Mouse (Mus musculus) neural tube, embryonic 12.5 days (tissue): ENCODE measurements around the gene Rpl6. TPM values are rescaled to one million over a fixed set of nuclear protein-coding genes. Genes with fewer than 3 reads are reported as not detected.
"Not testable (repeated sequence)": the region's sequence is repeated elsewhere in the genome, so short reads cannot be mapped to it uniquely, and the experiment has no call there.

ENCODE experiments used
- ATAC-seq: fragments of 200-750 bp; cut with Nextera tagmentation; 2 replicates; pipeline ENCODE4 v1.8.0; 2017; ENCODE audit warnings: low read depth, mild to moderate bottlenecking, moderate TSS enrichment, moderate library complexity; ENCODE audit not compliant: low FRiP score
- H3K27ac ChIP-seq: fragments of 300-500 bp; sonication (generic); 2 replicates; pipeline ENCODE4 v1.5.1; 2016
- H3K27me3 ChIP-seq: fragments of 300-500 bp; sonication (generic); replicated peaks from 2 replicates; pipeline ENCODE4 v1.6.1; 2016; ENCODE audit warnings: mild to moderate bottlenecking
- H3K36me3 ChIP-seq: fragments of 300-500 bp; sonication (generic); 2 replicates; pipeline ENCODE4 v1.6.1; 2016; ENCODE audit warnings: mild to moderate bottlenecking
- H3K4me1 ChIP-seq: fragments of 300-500 bp; sonication (generic); 2 replicates; pipeline ENCODE4 v1.6.1; 2016
- H3K4me2 ChIP-seq: fragments of 300-500 bp; sonication (generic); replicated peaks from 2 replicates; pipeline ENCODE4 v1.6.1; 2016; ENCODE audit warnings: mild to moderate bottlenecking
- H3K4me3 ChIP-seq: fragments of 300-500 bp; sonication (generic); 2 replicates; pipeline ENCODE4 v1.5.1; 2016
- H3K9ac ChIP-seq: fragments of 300-500 bp; sonication (generic); 2 replicates; pipeline ENCODE4 v1.6.1; 2016; ENCODE audit warnings: mild to moderate bottlenecking
- H3K9me3 ChIP-seq: fragments of 300-500 bp; sonication (generic); 2 replicates; pipeline ENCODE4 v1.6.1; 2016; ENCODE audit warnings: mild to moderate bottlenecking
- WGBS: fragments of 180-500 bp; shearing (Covaris S2); methylation state at CpG from one replicate; pipeline ENCODE4 v1.1.7; 2016; 5-methylcytosine and 5-hydroxymethylcytosine counted together
- polyA plus RNA-seq: library from polyadenylated mRNA; unstranded; fragments of >200 nt; fragmentation: Nextera tagmentation; extraction: Ambion mirVana; gene quantifications from 2 replicates; pipeline ENCODE4 v1.2.1, GENCODE M21; 2016

Gene Rpl6
- polyA plus RNA-seq, 1 experiment from 2014 or later = 465 TPM

DNA sequence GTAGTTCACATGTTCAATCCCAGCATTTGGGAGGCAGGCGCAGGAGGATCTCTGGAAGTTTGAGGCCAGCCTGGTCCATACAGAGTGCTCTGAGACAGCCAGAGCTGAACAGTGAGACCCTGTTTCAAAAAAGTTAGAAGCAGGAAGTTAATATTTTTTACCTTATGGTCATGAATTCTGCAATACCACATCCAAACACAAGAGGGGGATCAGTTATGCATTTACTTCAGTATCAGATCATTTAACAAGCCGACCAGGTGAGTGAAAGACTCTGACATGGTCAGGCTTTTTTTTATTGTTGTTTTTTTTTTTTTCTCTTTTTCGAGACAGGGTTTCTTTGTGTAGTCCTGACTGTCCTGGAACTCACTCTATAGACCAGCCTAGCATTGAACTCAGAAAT lies 2.5 kb upstream of the Rpl6 start:
- Histone ChIP-seq H3K36me3 (peaks cover 12% of the 10 kb centered on the region), H3K9ac (no peak overlapping the region), H3K9me3 (no peaks in the 10 kb centered on the region), H3K27ac (no peak overlapping the region), H3K4me3 (no peak overlapping the region), H3K4me2 (no peak overlapping the region), H3K4me1 (peaks cover 13% of the 10 kb centered on the region; the same call in 1 of the 2 replicates), H3K27me3 (no peaks in the 10 kb centered on the region)
- no peak for ATAC-seq
- WGBS = 49% methylated on average over 3 of the region's 3 CpGs

DNA sequence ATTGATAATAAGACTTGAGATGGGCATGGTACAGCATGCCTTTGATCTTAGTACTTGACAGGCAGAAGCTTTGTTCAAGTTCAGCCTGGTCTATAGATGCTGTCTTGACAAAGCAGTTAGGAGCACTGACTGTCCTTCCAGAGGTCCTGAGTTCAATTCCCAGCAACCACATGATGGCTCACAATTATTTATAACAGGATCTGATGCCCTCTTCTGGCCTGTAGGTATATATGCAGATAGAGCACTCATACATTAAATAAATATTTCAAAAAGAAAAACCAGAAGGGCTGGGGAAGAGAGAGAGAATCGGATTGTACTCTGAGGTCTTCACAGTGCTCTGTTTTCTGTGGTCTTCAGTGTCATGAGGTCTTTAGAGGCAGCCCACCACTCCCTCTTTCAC lies 1.8 kb upstream of the Rpl6 start:
- WGBS = 69% methylated on average over 1 of the region's 1 CpGs
- Histone ChIP-seq H3K4me1 (peaks cover 13% of the 10 kb centered on the region; the same call in 1 of the 2 replicates), H3K9me3 (no peaks in the 10 kb centered on the region), H3K36me3 (peaks cover 20% of the 10 kb centered on the region), H3K27ac (no peak overlapping the region), H3K27me3 (no peaks in the 10 kb centered on the region), H3K4me2 (no peak overlapping the region), H3K9ac (no peak overlapping the region), H3K4me3 (no peak overlapping the region)
- ATAC-seq = no peak

DNA sequence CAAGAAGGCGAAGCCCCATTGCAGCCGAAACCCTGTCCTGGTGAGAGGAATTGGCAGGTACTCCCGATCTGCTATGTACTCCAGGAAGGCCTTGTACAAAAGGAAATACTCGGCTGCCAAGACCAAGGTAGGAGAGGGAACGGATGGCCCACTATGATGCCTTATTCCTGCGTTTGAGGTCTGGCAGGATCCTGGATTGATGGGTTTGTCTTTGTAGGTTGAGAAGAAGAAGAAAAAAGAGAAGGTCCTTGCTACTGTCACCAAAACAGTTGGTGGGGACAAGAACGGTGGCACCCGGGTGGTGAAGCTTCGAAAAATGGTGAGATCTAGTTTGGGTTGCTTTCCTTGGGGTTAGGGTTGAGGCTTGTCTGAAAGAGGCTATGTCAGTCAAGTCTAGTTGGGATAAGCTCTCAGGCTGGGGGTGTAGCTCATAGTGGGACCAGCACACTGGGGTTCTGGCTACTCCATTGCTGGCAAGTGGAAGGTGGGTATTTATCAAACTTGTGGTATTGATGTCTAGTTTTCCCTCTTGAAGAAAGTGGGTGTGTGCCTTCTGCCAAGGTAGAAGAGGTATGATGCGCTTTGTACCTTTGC lies 1.4 kb downstream of the Rpl6 start:
- ATAC-seq, H3K27me3 ChIP-seq, H3K9me3 ChIP-seq, H3K27ac ChIP-seq: not testable (repeated sequence)
- peak overlapping the region; percentile 90; the same call in 1 of the 2 replicates for H3K4me3 ChIP-seq
- 76% methylated on average over 8 of the region's 10 CpGs for WGBS
- H3K9ac ChIP-seq = peak overlapping the region; percentile 99
- peak overlapping the region; percentile 76 for H3K4me2 ChIP-seq
- peaks cover 13% of the 10 kb centered on the region; the same call in 1 of the 2 replicates for H3K4me1 ChIP-seq
- H3K36me3 ChIP-seq = peaks cover 48% of the 10 kb centered on the region

GRCm38 (mm10) chr5:121206540-121206939 lies 2.3 kb downstream of the Rpl6 start:
- Histone ChIP-seq H3K36me3 (peaks cover 57% of the 10 kb centered on the region), H3K27me3 (no peaks in the 10 kb centered on the region), H3K9ac (peak overlapping the region; percentile 8; the same call in 1 of the 2 replicates), H3K4me3 (no peak overlapping the region), H3K27ac (no peak overlapping the region), H3K4me1 (peaks cover 13% of the 10 kb centered on the region; the same call in 1 of the 2 replicates), H3K9me3 (no peaks in the 10 kb centered on the region), H3K4me2 (peak overlapping the region; percentile 76)
- 85% methylated on average over 9 of the region's 9 CpGs for WGBS
- no peak for ATAC-seq

- Histone ChIP-seq H3K27me3 (no peaks in the 10 kb centered on the region), H3K9me3 (no peaks in the 10 kb centered on the region), H3K27ac (no peak overlapping the region), H3K9ac (0 out of 2 replicates have a peak overlapping the region, but pooled peaks have one; percentile 8), H3K4me3 (no peak overlapping the region), H3K4me2 (peak overlapping the region; percentile 76; the same call in 1 of the 2 replicates), H3K36me3 (peaks cover 61% of the 10 kb centered on the region), H3K4me1 (peaks cover 13% of the 10 kb centered on the region; the same call in 1 of the 2 replicates)
- no peak for ATAC-seq
- 89% methylated on average over 3 of the region's 3 CpGs for WGBS
These were observed 2.7 kb downstream of the Rpl6 start for GRCm38 (mm10) chr5:121206984-121207383.

GRCm38 (mm10) chr5:121209755-121210600 lies 5.7 kb downstream of the Rpl6 start:
- H3K36me3 ChIP-seq = peaks cover 71% of the 10 kb centered on the region
- no peak overlapping the region for H3K27ac ChIP-seq
- ATAC-seq = no peak
- no peak overlapping the region for H3K4me2 ChIP-seq
- H3K9ac ChIP-seq = no peak overlapping the region
- no peak overlapping the region for H3K4me3 ChIP-seq
- H3K9me3 ChIP-seq = no peaks in the 10 kb centered on the region
- 91% methylated on average over 9 of the region's 9 CpGs for WGBS
- no peaks in the 10 kb centered on the region for H3K27me3 ChIP-seq
- peaks cover 13% of the 10 kb centered on the region; the same call in 1 of the 2 replicates for H3K4me1 ChIP-seq

DNA sequence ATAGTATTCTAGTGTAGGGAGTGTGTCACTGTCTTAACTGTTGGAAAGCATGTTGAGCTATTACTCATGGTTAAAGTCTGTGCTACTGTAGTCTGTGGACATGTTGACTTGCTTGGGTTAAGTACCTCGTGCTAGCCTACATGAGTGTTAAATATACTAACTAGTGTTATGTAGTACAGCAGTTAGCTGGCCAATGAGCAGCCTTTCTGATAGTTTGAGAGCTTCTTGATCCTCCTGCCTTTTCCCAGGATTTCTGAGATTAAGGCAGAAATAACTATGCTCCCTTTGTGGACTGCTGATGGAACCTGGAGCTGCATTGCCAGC lies 6.3 kb downstream of the Rpl6 start:
- WGBS = 93% methylated on average over 1 of the region's 1 CpGs
- Histone ChIP-seq H3K9ac (no peak overlapping the region), H3K4me3 (no peak overlapping the region), H3K27ac (no peak overlapping the region), H3K27me3 (no peaks in the 10 kb centered on the region), H3K36me3 (peaks cover 71% of the 10 kb centered on the region), H3K4me1 (peaks cover 11% of the 10 kb centered on the region; the same call in 1 of the 2 replicates), H3K9me3 (no peaks in the 10 kb centered on the region), H3K4me2 (no peak overlapping the region)
- no peak for ATAC-seq

- Histone ChIP-seq H3K4me1 (no peaks in the 10 kb centered on the region), H3K36me3 (peaks cover 55% of the 10 kb centered on the region), H3K4me3 (no peak overlapping the region), H3K9me3 (no peaks in the 10 kb centered on the region), H3K27ac (no peak overlapping the region), H3K4me2 (no peak overlapping the region), H3K9ac (no peak overlapping the region), H3K27me3 (no peaks in the 10 kb centered on the region)
- ATAC-seq = no peak
- 92% methylated on average over 6 of the region's 6 CpGs for WGBS
These were observed 7.8 kb downstream of the Rpl6 start for GRCm38 (mm10) chr5:121212108-121212507.

DNA sequence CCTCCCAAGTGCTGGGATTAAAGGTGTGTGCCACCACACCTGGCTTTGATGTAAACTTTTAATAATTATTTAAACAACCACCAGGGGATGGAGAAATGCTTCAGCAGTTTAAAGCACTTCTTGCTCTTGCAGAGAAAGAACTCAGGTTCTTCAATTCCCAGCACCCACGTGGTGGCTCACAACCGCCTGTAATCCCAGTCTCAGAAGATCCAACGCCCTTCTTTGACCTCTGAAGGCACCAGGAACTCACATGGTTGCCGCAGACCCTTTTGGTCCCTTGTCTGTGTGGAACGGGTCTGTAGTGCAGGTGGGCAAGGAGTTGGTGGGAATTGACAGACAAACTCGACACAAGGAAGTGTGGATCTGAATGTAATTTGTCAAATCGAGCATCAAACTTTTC lies 10.4 kb downstream of the Rpl6 start:
- Histone ChIP-seq H3K4me2 (no peak overlapping the region), H3K9ac (no peak overlapping the region), H3K27ac (no peak overlapping the region), H3K4me1 (no peaks in the 10 kb centered on the region), H3K4me3 (no peak overlapping the region), H3K36me3 (peaks cover 31% of the 10 kb centered on the region), H3K27me3 (no peaks in the 10 kb centered on the region), H3K9me3 (no peaks in the 10 kb centered on the region)
- WGBS = 61% methylated on average over 7 of the region's 7 CpGs
- no peak for ATAC-seq

- Histone ChIP-seq H3K9me3 (no peaks in the 10 kb centered on the region), H3K27me3 (no peaks in the 10 kb centered on the region), H3K27ac (no peak overlapping the region), H3K9ac (no peak overlapping the region), H3K4me3 (no peak overlapping the region), H3K4me2 (no peak overlapping the region), H3K36me3 (peaks cover 24% of the 10 kb centered on the region), H3K4me1 (no peaks in the 10 kb centered on the region)
- WGBS = 51% methylated on average over 13 of the region's 13 CpGs
- no peak for ATAC-seq
These were observed 11.3 kb downstream of the Rpl6 start for GRCm38 (mm10) chr5:121215380-121216125.

DNA sequence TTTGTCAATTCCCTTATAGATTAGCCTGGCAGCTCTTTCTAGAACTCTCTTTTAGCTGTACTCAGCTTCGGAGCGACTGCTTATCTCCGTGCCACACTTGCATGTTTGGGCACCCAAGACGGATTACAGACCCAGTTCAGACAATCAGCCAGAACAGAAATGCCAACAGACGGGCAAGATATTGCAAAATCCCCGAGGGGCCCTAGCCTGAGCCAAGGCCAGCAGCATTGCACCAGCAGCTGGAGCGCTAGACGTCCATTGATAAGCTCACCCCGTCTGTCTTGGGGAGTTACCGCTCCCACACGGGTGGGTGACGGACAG lies 11.8 kb downstream of the Rpl6 start:
- Histone ChIP-seq H3K4me2 (no peak overlapping the region), H3K36me3 (peaks cover 19% of the 10 kb centered on the region), H3K9me3 (no peaks in the 10 kb centered on the region), H3K9ac (no peak overlapping the region), H3K27me3 (no peaks in the 10 kb centered on the region), H3K27ac (no peak overlapping the region), H3K4me1 (peaks cover 1% of the 10 kb centered on the region), H3K4me3 (no peak overlapping the region)
- WGBS = 89% methylated on average over 12 of the region's 12 CpGs
- ATAC-seq = no peak

GRCm38 (mm10) chr5:121216584-121217312 lies 12.5 kb downstream of the Rpl6 start:
- not testable (repeated sequence) for H3K4me1 ChIP-seq, H3K4me3 ChIP-seq, H3K9me3 ChIP-seq, H3K27ac ChIP-seq, H3K4me2 ChIP-seq, H3K27me3 ChIP-seq, H3K9ac ChIP-seq, ATAC-seq
- H3K36me3 ChIP-seq = peaks cover 12% of the 10 kb centered on the region
- WGBS = 87% methylated on average over 9 of the region's 9 CpGs
